Mouse (Mus musculus): ENCODE measurements at regions not wholly inside any gene's neighbourhood (a gene's known extent, or its start where the extent isn't known, plus 50 kb on each side); places are given as distances from the start of the nearest gene placed in this dataset.
"Not testable (repeated sequence)": the region's sequence is repeated elsewhere in the genome, so short reads cannot be mapped to it uniquely, and the experiment has no call there.

DNA sequence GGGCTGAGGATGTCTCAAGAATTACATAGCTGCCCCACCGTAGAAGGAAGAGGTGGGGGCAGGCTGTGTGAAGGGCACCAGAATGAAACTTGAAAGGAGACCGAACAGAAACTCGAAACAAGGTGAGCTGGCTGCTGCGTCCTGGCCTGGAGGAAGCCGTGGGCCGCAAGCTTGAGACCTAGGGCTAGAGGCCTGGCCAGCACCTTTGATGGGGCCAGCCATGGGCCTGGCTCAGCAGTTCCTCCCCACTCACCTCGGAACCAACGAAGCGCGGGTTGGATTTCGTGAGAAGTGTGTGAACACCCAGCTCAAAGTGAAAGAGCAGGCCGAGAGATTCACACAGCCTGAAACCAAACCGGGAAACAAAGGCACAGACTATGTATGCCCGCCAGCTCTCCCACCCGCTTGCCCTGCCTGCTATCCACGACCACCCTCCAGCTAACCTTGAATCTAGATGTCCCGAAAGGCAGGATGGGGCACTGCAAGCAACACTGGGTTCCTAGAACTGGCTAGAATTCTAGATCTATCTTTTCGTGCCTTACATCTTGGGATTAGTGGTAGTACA lies 306.3 kb upstream of the 3110018I06Rik start:
- WGBS, result 92% methylated on average over 18 of the region's 18 CpGs
- H3K4me1 ChIP-seq, result no peaks in the 10 kb centered on the region
- H3K4me3 ChIP-seq (replicated peaks), result no peak overlapping the region
- H3K4me2 ChIP-seq, result no peak overlapping the region
- ATAC-seq (ENCODE audit: insufficient read depth, low FRiP score, low read depth), result no peak
- no peaks in the 10 kb centered on the region for H3K9me3 ChIP-seq
- no peaks in the 10 kb centered on the region for H3K36me3 ChIP-seq
- no peaks in the 10 kb centered on the region for H3K27me3 ChIP-seq (replicated peaks)
- H3K27ac ChIP-seq, result no peak overlapping the region
- H3K9ac ChIP-seq, result no peak overlapping the region

DNA sequence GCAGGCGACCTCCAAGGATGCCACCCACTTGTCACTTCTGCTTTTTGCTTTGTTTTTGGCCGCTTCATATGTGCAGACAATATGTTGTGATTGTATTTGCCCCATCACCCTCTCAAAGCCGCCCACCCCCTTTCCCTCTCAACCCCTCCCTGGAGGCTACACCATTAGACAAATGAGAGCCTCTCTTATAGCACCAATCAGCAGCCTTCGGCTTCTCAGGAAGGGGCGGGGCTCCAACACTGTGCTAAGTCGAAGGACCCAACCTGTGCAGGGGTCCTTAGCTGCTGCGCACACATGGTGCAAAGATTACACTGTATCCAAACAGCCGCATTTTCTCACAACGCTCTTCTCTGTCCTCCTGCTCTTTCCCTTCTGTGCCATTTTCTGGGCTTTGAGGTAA lies 305.1 kb upstream of the 3110018I06Rik start:
- H3K4me1 ChIP-seq, result no peaks in the 10 kb centered on the region
- H3K9me3 ChIP-seq, result no peaks in the 10 kb centered on the region
- no peak overlapping the region for H3K27ac ChIP-seq
- 40% methylated on average over 9 of the region's 9 CpGs for WGBS
- H3K36me3 ChIP-seq, result no peaks in the 10 kb centered on the region
- H3K4me2 ChIP-seq, result no peak overlapping the region
- no peaks in the 10 kb centered on the region for H3K27me3 ChIP-seq (replicated peaks)
- ATAC-seq (ENCODE audit: insufficient read depth, low FRiP score, low read depth), result no peak
- no peak overlapping the region for H3K9ac ChIP-seq
- H3K4me3 ChIP-seq (replicated peaks), result no peak overlapping the region

DNA sequence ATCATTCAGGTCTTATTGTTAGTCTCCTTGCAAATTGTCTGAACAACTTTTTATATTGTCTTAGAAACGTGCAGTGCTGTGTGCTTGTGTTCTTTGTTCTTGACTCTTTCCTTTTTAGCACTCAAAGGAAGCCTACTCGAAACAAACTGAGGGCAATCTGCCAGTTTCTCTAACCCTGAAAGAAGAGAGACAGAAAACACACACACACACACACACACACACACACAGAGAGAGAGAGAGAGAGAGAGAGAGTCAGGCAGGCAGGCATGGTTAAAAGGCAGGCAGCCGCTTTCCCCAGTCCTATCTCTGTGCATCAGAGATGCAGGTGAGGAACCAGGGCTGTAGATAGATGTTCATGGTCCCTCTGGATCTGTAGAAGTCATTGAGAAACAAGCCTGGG lies 304.0 kb upstream of the 3110018I06Rik start:
- Histone ChIP-seq H3K4me1 (no peaks in the 10 kb centered on the region), H3K4me3 (replicated peaks) (no peak overlapping the region), H3K4me2 (no peak overlapping the region), H3K27ac (no peak overlapping the region), H3K9me3 (no peaks in the 10 kb centered on the region), H3K27me3 (replicated peaks) (no peaks in the 10 kb centered on the region), H3K36me3 (no peaks in the 10 kb centered on the region), H3K9ac (no peak overlapping the region)
- ATAC-seq (ENCODE audit: insufficient read depth, low FRiP score, low read depth), result no peak
- WGBS, result 47% methylated on average over 3 of the region's 3 CpGs

DNA sequence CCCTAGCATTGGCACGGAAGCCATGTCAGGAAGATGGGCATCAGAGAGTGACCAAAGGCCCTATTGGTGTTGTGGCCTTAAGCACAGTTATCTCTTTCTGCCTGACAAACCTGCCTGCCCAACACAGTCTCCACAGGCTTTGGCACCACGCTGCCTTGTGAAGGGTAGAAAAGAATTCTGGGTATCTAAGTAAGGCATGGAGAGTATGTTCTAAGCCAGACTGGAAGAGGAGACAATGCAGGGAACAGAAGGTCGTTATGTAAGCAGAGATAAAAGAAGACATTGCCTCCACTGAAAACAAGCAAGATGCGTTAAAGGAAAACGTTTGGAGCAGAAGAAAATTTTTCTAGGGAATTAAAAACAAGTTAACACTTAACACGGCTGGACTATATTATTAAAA lies 302.1 kb upstream of the 3110018I06Rik start:
- no peak overlapping the region for H3K4me3 ChIP-seq (replicated peaks)
- 81% methylated on average over 6 of the region's 6 CpGs for WGBS
- ATAC-seq (ENCODE audit: insufficient read depth, low FRiP score, low read depth), result no peak

DNA sequence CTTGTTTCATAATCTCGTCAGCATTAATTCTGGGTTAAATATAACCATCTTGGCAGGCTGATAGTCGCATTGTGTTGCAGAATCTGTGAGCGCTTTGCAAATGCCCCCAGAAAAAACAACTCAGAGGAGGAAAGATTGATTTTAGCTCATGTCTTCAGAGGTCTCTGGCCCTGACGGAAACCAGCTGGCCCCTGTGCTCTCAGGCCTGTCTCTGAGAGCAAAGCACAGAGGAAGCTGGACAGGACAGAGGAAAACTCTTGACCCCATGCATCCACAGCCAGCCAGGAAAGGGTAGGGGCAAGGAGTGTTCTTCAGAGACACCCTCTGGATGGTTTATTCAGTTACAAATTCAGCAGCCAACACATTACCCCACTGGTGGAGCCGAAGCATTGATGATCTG lies 300.4 kb upstream of the 3110018I06Rik start:
- Histone ChIP-seq H3K4me3 (replicated peaks) (no peak overlapping the region), H3K4me1 (no peaks in the 10 kb centered on the region), H3K9me3 (no peaks in the 10 kb centered on the region), H3K4me2 (no peak overlapping the region), H3K9ac (no peak overlapping the region), H3K27ac (no peak overlapping the region), H3K27me3 (replicated peaks) (no peaks in the 10 kb centered on the region), H3K36me3 (no peaks in the 10 kb centered on the region)
- no peak for ATAC-seq (ENCODE audit: insufficient read depth, low FRiP score, low read depth)
- WGBS, result 48% methylated on average over 5 of the region's 5 CpGs

More for the DNA sequence above, 302.1 kb upstream of the 3110018I06Rik start:
- Histone ChIP-seq H3K27me3 (replicated peaks) (no peaks in the 10 kb centered on the region), H3K4me1 (no peaks in the 10 kb centered on the region), H3K9me3 (no peaks in the 10 kb centered on the region), H3K4me2 (no peak overlapping the region), H3K9ac (no peak overlapping the region), H3K27ac (no peak overlapping the region), H3K36me3 (no peaks in the 10 kb centered on the region)

DNA sequence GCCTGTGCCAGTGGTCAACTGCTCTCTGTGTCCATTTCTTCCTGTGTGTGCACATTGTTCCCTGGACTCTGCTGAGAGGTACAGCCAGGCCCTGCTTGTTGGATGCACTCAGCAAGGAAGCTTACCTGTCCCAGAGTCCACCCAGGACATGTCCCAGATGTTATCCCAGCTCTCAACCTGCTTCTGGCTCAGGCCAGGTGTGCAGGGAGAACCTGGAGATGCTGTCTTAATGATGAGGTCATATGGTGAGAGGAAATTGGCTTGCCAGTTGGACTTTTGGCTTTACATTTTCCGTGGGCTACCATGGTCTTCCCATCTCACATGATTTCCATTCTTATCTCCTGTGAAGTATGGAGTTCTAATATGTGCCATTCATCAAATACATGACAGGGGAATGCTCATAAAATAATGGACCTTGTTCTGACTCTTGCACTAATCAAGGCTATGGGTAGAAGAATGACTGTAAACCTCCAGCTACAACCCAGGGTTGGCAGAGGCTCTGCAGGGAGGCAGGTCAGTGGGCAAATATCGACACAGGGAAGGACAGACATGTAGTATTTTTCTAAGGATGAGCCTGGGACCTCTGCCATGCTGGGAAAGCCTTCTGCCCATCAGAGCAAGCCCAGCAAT lies 289.9 kb upstream of the 3110018I06Rik start:
- H3K4me3 ChIP-seq (replicated peaks), result no peak overlapping the region
- no peak overlapping the region for H3K27ac ChIP-seq
- H3K9ac ChIP-seq, result no peak overlapping the region
- H3K9me3 ChIP-seq, result no peaks in the 10 kb centered on the region
- no peaks in the 10 kb centered on the region for H3K4me1 ChIP-seq
- H3K27me3 ChIP-seq (replicated peaks), result no peaks in the 10 kb centered on the region
- no peak overlapping the region for H3K4me2 ChIP-seq
- no peak for ATAC-seq (ENCODE audit: insufficient read depth, low FRiP score, low read depth)
- no peaks in the 10 kb centered on the region for H3K36me3 ChIP-seq
- WGBS, result 72% methylated on average over 2 of the region's 2 CpGs

DNA sequence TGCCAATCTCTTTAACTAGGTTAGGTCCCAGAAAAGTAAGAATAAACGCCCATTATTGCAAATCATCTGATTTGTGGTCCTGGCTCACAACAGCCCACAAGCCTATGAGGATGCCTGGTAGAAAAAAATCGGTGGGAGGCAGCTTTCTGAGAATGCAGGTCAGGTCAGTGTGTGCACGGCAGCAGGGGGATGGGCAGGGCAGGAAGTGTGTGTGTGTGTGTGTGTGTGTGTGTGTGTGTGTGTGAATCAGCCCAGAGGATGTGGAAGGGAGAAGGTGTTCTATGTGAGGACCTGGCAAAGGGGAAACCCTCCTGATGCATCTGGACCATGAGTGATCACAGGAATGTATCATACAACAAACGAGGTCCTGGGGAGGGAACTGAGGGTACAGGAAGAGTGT lies 287.5 kb upstream of the 3110018I06Rik start:
- WGBS, result 43% methylated on average over 4 of the region's 4 CpGs
- H3K4me2 ChIP-seq, result no peak overlapping the region
- ATAC-seq (ENCODE audit: insufficient read depth, low FRiP score, low read depth), result no peak

DNA sequence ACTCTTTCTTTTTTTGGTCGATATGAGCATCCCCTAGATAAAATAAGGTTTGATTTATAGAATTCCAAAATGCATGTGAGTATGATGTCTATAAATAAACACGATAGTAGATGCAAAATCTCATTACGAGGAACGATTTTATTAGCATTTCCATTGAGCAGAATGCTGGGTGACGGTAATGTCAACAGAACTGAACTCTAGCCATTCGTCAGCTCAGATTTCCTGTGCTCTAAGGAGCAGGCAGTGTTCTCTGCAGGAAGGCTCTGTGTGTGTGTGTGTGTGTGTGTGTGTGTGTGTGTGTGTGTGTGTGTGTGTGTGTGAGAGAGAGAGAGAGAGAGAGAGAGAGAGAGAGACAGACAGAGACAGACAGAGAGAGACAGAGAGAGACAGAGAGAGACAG lies 279.6 kb upstream of the 3110018I06Rik start:
- not testable (repeated sequence) for H3K27me3 ChIP-seq (replicated peaks); H3K27ac ChIP-seq; H3K9ac ChIP-seq; H3K9me3 ChIP-seq; ATAC-seq (ENCODE audit: insufficient read depth, low FRiP score, low read depth); H3K36me3 ChIP-seq; H3K4me3 ChIP-seq (replicated peaks); H3K4me1 ChIP-seq; H3K4me2 ChIP-seq
- 30% methylated on average over 6 of the region's 6 CpGs for WGBS

More for the DNA sequence above, 287.5 kb upstream of the 3110018I06Rik start:
- H3K27me3 ChIP-seq (replicated peaks), result no peaks in the 10 kb centered on the region
- H3K4me1 ChIP-seq, result no peaks in the 10 kb centered on the region
- H3K9me3 ChIP-seq, result no peaks in the 10 kb centered on the region
- H3K4me3 ChIP-seq (replicated peaks), result no peak overlapping the region
- H3K27ac ChIP-seq, result no peak overlapping the region
- H3K36me3 ChIP-seq, result no peaks in the 10 kb centered on the region
- H3K9ac ChIP-seq, result no peak overlapping the region

DNA sequence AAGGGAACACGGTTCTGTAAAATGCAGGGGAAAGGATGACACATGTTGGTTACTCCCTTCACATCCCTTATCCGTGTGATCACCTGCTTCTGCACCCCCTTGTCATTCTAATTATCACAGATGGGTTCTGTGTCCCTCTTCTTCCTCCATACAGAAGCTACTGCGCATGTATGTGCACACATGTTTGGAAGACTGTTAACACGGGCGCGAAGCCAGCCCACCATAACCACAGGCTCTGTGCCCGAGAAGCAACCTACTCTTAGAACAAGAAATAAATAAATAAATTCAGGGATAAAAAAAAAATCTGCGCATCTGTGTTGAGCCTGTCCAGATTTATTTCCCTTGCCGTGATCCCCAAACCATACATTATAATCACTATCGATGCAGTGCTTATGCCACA lies 275.6 kb upstream of the 3110018I06Rik start:
- Histone ChIP-seq H3K4me3 (replicated peaks) (no peak overlapping the region), H3K36me3 (no peaks in the 10 kb centered on the region), H3K27ac (no peak overlapping the region), H3K27me3 (replicated peaks) (no peaks in the 10 kb centered on the region), H3K4me2 (no peak overlapping the region), H3K9me3 (no peaks in the 10 kb centered on the region), H3K4me1 (no peaks in the 10 kb centered on the region), H3K9ac (no peak overlapping the region)
- ATAC-seq (ENCODE audit: insufficient read depth, low FRiP score, low read depth), result no peak
- WGBS, result 89% methylated on average over 10 of the region's 10 CpGs

DNA sequence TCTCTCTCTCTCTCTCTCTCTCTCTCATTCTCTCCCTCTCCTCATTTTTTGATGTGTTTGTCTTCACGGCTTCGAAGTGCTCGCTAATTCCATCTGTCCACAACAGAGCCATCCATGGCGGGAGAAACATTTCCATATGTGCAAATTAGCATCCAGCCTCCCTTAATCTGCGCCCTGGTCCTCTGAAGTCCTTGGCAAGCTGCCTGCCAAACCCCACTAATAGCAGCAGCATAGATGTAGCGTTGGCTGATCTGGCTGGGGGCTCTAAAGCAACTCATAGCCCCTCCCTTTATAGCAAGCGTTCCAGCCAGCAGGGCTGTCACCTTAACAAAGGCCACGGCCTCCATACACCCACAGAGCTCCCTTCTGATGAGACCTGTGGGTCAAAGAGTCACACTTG lies 272.3 kb upstream of the 3110018I06Rik start:
- no peak overlapping the region for H3K9ac ChIP-seq
- H3K4me3 ChIP-seq (replicated peaks), result no peak overlapping the region
- H3K4me1 ChIP-seq, result no peaks in the 10 kb centered on the region
- no peaks in the 10 kb centered on the region for H3K36me3 ChIP-seq
- 64% methylated on average over 8 of the region's 8 CpGs for WGBS
- H3K9me3 ChIP-seq, result no peaks in the 10 kb centered on the region
- H3K27ac ChIP-seq, result no peak overlapping the region
- ATAC-seq (ENCODE audit: insufficient read depth, low FRiP score, low read depth), result no peak
- no peaks in the 10 kb centered on the region for H3K27me3 ChIP-seq (replicated peaks)
- H3K4me2 ChIP-seq, result no peak overlapping the region

DNA sequence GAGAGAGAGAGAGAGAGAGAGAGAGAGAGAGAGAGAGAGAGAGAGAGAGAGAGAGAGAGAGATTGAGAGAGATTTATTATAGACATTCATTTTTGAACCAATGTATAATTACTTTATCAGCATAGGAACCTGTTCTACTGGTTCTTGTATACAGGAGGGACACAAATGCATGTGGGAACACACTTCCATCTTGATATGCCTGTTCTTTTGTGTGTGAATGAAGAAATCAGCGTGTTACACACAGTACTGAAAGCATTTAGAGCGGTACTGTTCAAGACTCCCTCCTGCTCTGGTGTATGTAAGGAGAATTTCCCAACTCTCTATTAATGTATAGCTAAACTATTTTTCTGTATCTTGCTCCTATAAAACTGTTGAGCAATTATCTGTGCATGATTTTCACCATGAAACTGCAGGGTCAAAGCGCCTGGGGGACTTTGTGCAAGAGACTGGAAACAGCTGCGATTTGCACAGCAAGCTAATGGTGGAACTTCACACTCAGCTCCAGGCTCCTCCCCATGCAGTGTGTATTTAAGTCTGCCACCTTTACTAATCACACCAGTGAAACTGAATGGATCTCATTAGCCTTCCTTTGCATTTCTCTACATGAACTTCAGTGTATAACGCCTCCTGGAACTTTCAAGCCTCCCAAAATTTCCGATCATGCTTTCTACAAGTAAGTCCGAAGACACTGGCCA lies 267.0 kb upstream of the 3110018I06Rik start:
- H3K27ac ChIP-seq, result peak overlapping the region; percentile 40; the same call in 1 of the 2 replicates
- peaks cover 4% of the 10 kb centered on the region; the same call in 1 of the 2 replicates for H3K4me1 ChIP-seq
- H3K9ac ChIP-seq, result no peak overlapping the region
- ATAC-seq (ENCODE audit: insufficient read depth, low FRiP score, low read depth), result peak; percentile 85
- no peak overlapping the region for H3K4me2 ChIP-seq
- no peaks in the 10 kb centered on the region for H3K9me3 ChIP-seq
- no peaks in the 10 kb centered on the region for H3K36me3 ChIP-seq
- 70% methylated on average over 7 of the region's 7 CpGs for WGBS
- H3K4me3 ChIP-seq (replicated peaks), result no peak overlapping the region
- no peaks in the 10 kb centered on the region for H3K27me3 ChIP-seq (replicated peaks)

DNA sequence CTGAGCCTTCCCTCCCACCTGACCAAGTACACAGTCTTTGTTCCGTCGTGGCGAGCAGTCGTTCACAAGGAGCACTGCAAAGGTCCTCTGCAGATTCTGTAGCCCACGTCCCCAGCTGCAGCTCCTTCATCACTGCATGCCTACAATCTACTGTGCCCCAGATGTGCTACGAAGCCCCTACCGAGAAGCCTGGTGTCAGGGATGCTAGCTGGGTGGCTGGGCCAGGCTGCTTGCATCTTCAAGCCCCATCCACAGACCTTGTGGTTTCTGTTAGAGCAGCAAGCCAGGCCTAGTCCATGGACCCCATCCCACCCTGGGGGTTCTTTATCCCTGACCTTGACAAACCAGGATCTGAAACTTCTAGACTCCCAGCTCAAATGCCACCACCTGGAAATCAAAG lies 266.3 kb upstream of the 3110018I06Rik start:
- no peaks in the 10 kb centered on the region for H3K27me3 ChIP-seq (replicated peaks)
- no peaks in the 10 kb centered on the region for H3K9me3 ChIP-seq
- no peaks in the 10 kb centered on the region for H3K36me3 ChIP-seq
- H3K27ac ChIP-seq, result peak overlapping the region; percentile 40; the same call in 1 of the 2 replicates
- no peak overlapping the region for H3K4me3 ChIP-seq (replicated peaks)
- peaks cover 4% of the 10 kb centered on the region; the same call in 1 of the 2 replicates for H3K4me1 ChIP-seq
- H3K9ac ChIP-seq, result no peak overlapping the region
- H3K4me2 ChIP-seq, result no peak overlapping the region
- 66% methylated on average over 7 of the region's 7 CpGs for WGBS
- ATAC-seq (ENCODE audit: insufficient read depth, low FRiP score, low read depth), result no peak
